Mouse (Mus musculus) megakaryocyte, embryonic 14.5 days (primary cell): ENCODE data around the gene Gm42906.

Experiments
- FLI1 ChIP-seq: IDR thresholded peaks from 2 replicates; pipeline ENCODE4 v1.6.1; 2012; ENCODE audit warnings: low read length, inconsistent platforms, mixed read lengths
- GATA1 ChIP-seq: IDR thresholded peaks from 3 replicates; pipeline ENCODE4 v1.6.1; 2012; ENCODE audit warnings: mixed read lengths, low read length, inconsistent platforms, borderline replicate concordance

DNA sequence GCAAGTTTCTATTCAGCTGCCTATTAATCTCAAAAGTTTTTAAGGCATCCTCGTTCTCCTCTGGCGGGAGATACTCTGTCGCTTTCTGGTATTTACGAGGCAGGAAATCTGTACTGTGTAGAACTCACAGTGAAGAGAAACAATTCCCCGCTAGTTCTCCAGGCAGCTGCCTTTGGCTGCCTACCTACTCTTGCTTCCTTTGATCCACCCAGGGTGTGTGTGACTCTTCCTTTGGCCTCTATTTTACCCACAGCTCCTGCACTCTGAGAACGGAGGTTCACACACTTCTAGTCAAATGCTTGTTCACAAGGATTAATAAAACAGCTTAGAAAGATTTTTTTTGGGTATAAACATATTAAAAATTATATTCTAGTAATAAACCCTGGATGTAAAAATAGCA is 338.8 kb downstream of the Gm42906 start:
- TF ChIP-seq GATA1, result no peak
- no peak for TF ChIP-seq FLI1
